Mouse (Mus musculus) CH12.LX (cell line): ENCODE measurements around the gene Npr1. TPM values are rescaled to one million over a fixed set of nuclear protein-coding genes. Genes with fewer than 3 reads are reported as not detected.

Source experiments
- DNase-seq: peaks from one replicate; pipeline ENCODE4 v3.0.0-alpha.2; 2013; ENCODE audit errors: extremely low read depth
- H3K27ac ChIP-seq: 2 replicates; pipeline ENCODE4 v1.5.1; 2012; ENCODE audit warnings: low read depth, mild to moderate bottlenecking, control low read depth, moderate library complexity; ENCODE audit not compliant: insufficient read depth
- H3K27me3 ChIP-seq: replicated peaks from 2 replicates; pipeline ENCODE3; 2012; ENCODE audit warnings: inconsistent platforms
- H3K36me3 ChIP-seq, 2 experiments: replicated peaks in 1 of 2; 2 replicates each; pipeline versions ENCODE3 to v1.6.1; 2012; ENCODE audit warnings: inconsistent platforms in 1 of 2, low read length in 1 of 2, mild to moderate bottlenecking in 1 of 2, mixed read lengths in 1 of 2, moderate library complexity in 1 of 2; ENCODE audit not compliant: control insufficient read depth in 1 of 2, insufficient read depth in 1 of 2
- H3K4me1 ChIP-seq, 2 experiments: 2 replicates each; pipeline ENCODE4 v1.6.1; 2012; ENCODE audit warnings: inconsistent platforms in 1 of 2, moderate library complexity in 1 of 2; ENCODE audit not compliant: insufficient read depth in 2 of 2, control insufficient read depth in 1 of 2
- H3K4me2 ChIP-seq: 2 replicates; pipeline ENCODE4 v1.6.1; 2012; ENCODE audit warnings: low read depth, mild to moderate bottlenecking, control low read depth; ENCODE audit not compliant: poor library complexity, insufficient read depth, severe bottlenecking
- H3K4me3 ChIP-seq, 3 experiments: fragments of 150-350 bp in 1 of 3; sonication (generic) in 1 of 3; replicated peaks in 1 of 3; 2 replicates each; pipeline versions ENCODE3 to v1.5.1; 2011 to 2012; ENCODE audit warnings: low read depth in 2 of 3, low read length in 2 of 3, mild to moderate bottlenecking in 2 of 3, moderate library complexity in 2 of 3, control low read depth in 1 of 3, improper control_type of control experiment in 1 of 3, inconsistent platforms in 1 of 3, mixed read lengths in 1 of 3; ENCODE audit not compliant: poor library complexity in 1 of 3
- H3K79me2 ChIP-seq: replicated peaks from 2 replicates; pipeline ENCODE4 v1.6.1; 2012; ENCODE audit warnings: mild to moderate bottlenecking, moderate library complexity; ENCODE audit not compliant: control insufficient read depth, poor library complexity, insufficient read depth, severe bottlenecking; ENCODE audit errors: extremely low read depth
- H3K9ac ChIP-seq: 2 replicates; pipeline ENCODE4 v1.6.1; 2012; ENCODE audit warnings: low read depth, mild to moderate bottlenecking, control low read depth, moderate library complexity; ENCODE audit not compliant: insufficient read depth
- H3K9me3 ChIP-seq: replicated peaks from 2 replicates; pipeline ENCODE3; 2012; ENCODE audit warnings: low read length, inconsistent platforms, mixed read lengths
- CHD2 ChIP-seq: IDR thresholded peaks from 2 replicates; pipeline ENCODE4 v1.6.1; 2011; ENCODE audit warnings: low read length, improper control_type of control experiment
- CTCF ChIP-seq, 2 experiments: IDR thresholded peaks in 1 of 2; conservative IDR thresholded peaks in 1 of 2; 2 replicates each; pipeline ENCODE4 v1.5.1; 2011 to 2012; ENCODE audit warnings: low read depth in 2 of 2, low read length in 2 of 2, improper control_type of control experiment in 1 of 2, inconsistent platforms in 1 of 2, mild to moderate bottlenecking in 1 of 2, moderate library complexity in 1 of 2
- ETS1 ChIP-seq: conservative IDR thresholded peaks from 2 replicates; pipeline ENCODE4 v1.6.1; 2012; ENCODE audit warnings: low read depth, mild to moderate bottlenecking, inconsistent platforms, low read length, improper control_type of control experiment, moderate library complexity
- JUND ChIP-seq: conservative IDR thresholded peaks from 2 replicates; pipeline ENCODE4 v1.6.1; 2011; ENCODE audit warnings: low read depth, low read length, improper control_type of control experiment
- MAZ ChIP-seq: IDR thresholded peaks from 2 replicates; pipeline ENCODE4 v1.6.1; 2012; ENCODE audit warnings: low read depth, mild to moderate bottlenecking, inconsistent platforms, low read length, improper control_type of control experiment, moderate library complexity
- MXI1 ChIP-seq: IDR thresholded peaks from 2 replicates; pipeline ENCODE4 v1.6.1; 2011; ENCODE audit warnings: mild to moderate bottlenecking, low read depth, low read length, improper control_type of control experiment
- MYC ChIP-seq: IDR thresholded peaks from 2 replicates; pipeline ENCODE4 v1.6.1; 2011; ENCODE audit warnings: low read depth, mild to moderate bottlenecking, improper control_type of control experiment, low read length
- NELFE ChIP-seq: IDR thresholded peaks from 2 replicates; pipeline ENCODE4 v1.6.1; 2011; ENCODE audit warnings: low read depth, low read length, improper control_type of control experiment
- NRF1 ChIP-seq: IDR thresholded peaks from 2 replicates; pipeline ENCODE4 v1.6.1; 2014; ENCODE audit warnings: low read depth, mild to moderate bottlenecking, inconsistent platforms, low read length, improper control_type of control experiment, moderate library complexity
- POLR2AphosphoS2 ChIP-seq: IDR thresholded peaks from 2 replicates; pipeline ENCODE4 v1.6.1; 2011; ENCODE audit warnings: low read depth, low read length, improper control_type of control experiment
- RAD21 ChIP-seq: IDR thresholded peaks from 2 replicates; pipeline ENCODE4 v1.6.1; 2011; ENCODE audit warnings: low read depth, mild to moderate bottlenecking, low read length, improper control_type of control experiment, moderate library complexity
- SMC3 ChIP-seq: IDR thresholded peaks from 2 replicates; pipeline ENCODE4 v1.6.1; 2011; ENCODE audit warnings: low read depth, low read length, improper control_type of control experiment
- TBP ChIP-seq: conservative IDR thresholded peaks from 2 replicates; pipeline ENCODE4 v1.6.1; 2011; ENCODE audit warnings: low read depth, low read length, improper control_type of control experiment
- dilution Hi-C: fragments of 300-500 bp; cut with MboI; formaldehyde crosslinking; loops from 2 replicates; pipeline ENCODE4 v1.14.3; 2020; ENCODE audit warnings: low sequenced_read_pairs; ENCODE audit not compliant: extremely low pct_unique_long_range_greater_than_20kb, extremely low pct_ligation_motif_present
- in situ Hi-C: fragments of 300-500 bp; cut with MboI; formaldehyde crosslinking; loops from 3 replicates; pipeline ENCODE4 v1.14.3; 2019; ENCODE audit warnings: low sequenced_read_pairs, low pct_ligation_motif_present, low pct_unique_long_range_greater_than_20kb, mixed read lengths
- polyA plus RNA-seq: library from polyadenylated mRNA; unstranded; fragments of >175 nt; gene quantifications from 2 replicates; pipeline ENCODE4 v1.2.1, GENCODE M21; 2012; ENCODE audit warnings: low read depth; ENCODE audit not compliant: insufficient read length
- total RNA-seq, 2 experiments: library from RNA; depleted of rRNA; stranded (reverse); fragments of 300-350 nt in 1 of 2; fragments of >200 nt in 1 of 2; gene quantifications; 2 replicates each; pipeline ENCODE4 v1.2.3; 2012 to 2014

Npr1 gene
- total and polyA plus RNA-seq, 3 experiments, result 0.13 TPM; not detected in 2

DNA sequence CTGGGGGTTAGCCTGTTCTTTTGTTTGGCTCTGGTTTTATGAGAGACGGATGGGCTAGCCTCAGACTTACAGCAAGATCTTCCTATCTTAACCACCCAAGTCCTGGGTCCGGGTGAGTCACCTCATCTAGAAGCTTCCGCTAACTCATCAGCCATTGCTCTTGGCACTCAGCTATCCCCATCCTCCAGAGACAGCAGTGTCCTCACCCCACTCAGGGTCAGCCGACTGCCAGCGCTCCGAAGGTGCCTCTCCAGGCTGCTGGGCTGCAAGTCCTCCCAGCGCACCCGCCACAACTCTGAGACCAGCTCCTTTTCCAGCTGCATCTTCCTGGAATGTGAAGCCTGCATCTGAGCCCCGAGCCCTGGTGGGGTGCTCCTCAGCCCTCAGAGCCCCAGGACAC lies 5.9 kb downstream of the Npr1 start:
- TF ChIP-seq RAD21, result no peak
- H3K4me1 ChIP-seq, result no peaks in the 10 kb centered on the region; a peak in 1 of 4 replicates
- dilution Hi-C loops, result no loop called here

DNA sequence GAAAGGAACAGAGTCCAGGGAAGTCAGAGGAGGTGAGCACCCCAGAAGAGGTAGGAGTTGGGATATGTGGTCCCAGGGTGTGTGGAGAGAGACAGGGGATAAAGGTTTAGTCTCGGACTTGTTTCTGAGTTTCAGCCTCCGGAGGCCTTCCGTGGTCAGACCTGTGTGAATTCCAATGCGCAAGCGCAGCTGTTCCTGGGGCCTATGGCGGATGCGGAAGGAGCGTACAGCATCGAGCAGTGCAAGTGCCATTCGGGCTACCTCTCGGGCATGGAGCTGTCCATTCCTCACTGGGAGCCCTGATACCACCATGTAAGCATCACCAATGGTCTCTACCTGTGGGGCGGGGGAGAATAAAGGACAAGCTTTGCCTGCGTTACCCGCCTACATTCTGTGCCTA lies 10.7 kb downstream of the Npr1 start:
- no peak for TF ChIP-seq MAZ
- TF ChIP-seq NRF1, result no peak
- TF ChIP-seq JUND, result no peak
- TF ChIP-seq MXI1, result no peak
- TF ChIP-seq CHD2, result no peak
- no peak for TF ChIP-seq NELFE
- no peak for TF ChIP-seq SMC3
- TF ChIP-seq MYC, result no peak
- no peak for TF ChIP-seq TBP
- TF ChIP-seq CTCF (conservative IDR thresholded peaks at IDR 0.05 in 1 of 2, IDR thresholded peaks at IDR 0.05 in 1 of 2; ENCODE audit: low read depth in 2 of 2, low read length in 2 of 2), result no peak
- Histone ChIP-seq H3K9me3 (no peaks in the 10 kb centered on the region), H3K4me3 (no peak overlapping the region), H3K4me1 (peaks cover 3 to 8% of the 10 kb centered on the region in 2 experiments; a peak in 2 of 4 replicates), H3K79me2 (no peaks in the 10 kb centered on the region), H3K9ac (no peak overlapping the region), H3K27ac (no peak overlapping the region), H3K4me2 (no peak overlapping the region), H3K36me3 (no peaks in the 10 kb centered on the region), H3K27me3 (peaks cover 1% of the 10 kb centered on the region)
- no peak for DNase-seq
- dilution Hi-C loops, result no loop called here
- in situ Hi-C loops, result no loop called here

More for the DNA sequence above, 5.9 kb downstream of the Npr1 start:
- H3K4me3 ChIP-seq, result no peak overlapping the region
- peaks cover 2% of the 10 kb centered on the region for H3K9me3 ChIP-seq
- H3K4me2 ChIP-seq, result no peak overlapping the region
- no peaks in the 10 kb centered on the region for H3K79me2 ChIP-seq
- H3K27me3 ChIP-seq, result peaks cover 26% of the 10 kb centered on the region
- H3K36me3 ChIP-seq, result no peaks in the 10 kb centered on the region
- in situ Hi-C loops, result no loop called here
- DNase-seq, result no peak
- H3K27ac ChIP-seq, result no peak overlapping the region
- no peak overlapping the region for H3K9ac ChIP-seq

GRCm38 (mm10) chr3:90451396-90452095 lies 14.1 kb downstream of the Npr1 start:
- Histone ChIP-seq H3K9me3 (no peaks in the 10 kb centered on the region), H3K27me3 (no peaks in the 10 kb centered on the region), H3K4me1 (peaks cover 3 to 8% of the 10 kb centered on the region in 2 experiments; a peak in 2 of 4 replicates), H3K4me2 (no peak overlapping the region)
- no peak for DNase-seq
- no peak for TF ChIP-seq ETS1
- TF ChIP-seq POLR2AphosphoS2, result no peak
- TF ChIP-seq RAD21, result no peak
- TF ChIP-seq, all 38 proteins: peak for 0
- dilution Hi-C loops (no loop called here), in situ Hi-C loops (no loop called here)
- Histone ChIP-seq H3K79me2 (no peaks in the 10 kb centered on the region), H3K36me3 (no peaks in the 10 kb centered on the region), H3K27ac (no peak overlapping the region), H3K4me3 (no peak overlapping the region), H3K9ac (no peak overlapping the region)
